Mouse (Mus musculus): ENCODE measurements at regions not wholly inside any gene's neighbourhood (a gene's known extent, or its start where the extent isn't known, plus 50 kb on each side); places are given as distances from the start of the nearest gene placed in this dataset.

DNA sequence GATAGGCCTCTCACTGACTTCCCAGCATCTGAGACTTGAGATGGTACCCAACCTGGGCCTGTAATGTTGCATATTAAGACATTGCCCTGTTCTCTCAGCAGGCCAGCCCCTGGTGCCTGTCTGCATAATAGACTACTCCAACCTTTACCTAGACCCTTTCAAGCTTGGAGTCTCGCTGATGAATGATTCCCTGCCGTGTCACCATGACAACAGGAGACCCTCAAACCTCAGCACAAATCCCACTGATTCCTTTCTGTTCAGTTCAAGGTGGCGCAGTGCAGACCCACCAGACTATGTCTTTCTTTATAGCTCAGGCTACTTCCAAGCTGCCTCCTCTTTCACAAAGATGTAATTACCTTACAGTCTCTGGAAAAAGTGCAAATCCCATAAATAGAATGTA, 172.0 kb downstream of the Dcdc2c start:
- DNase-seq: no peak

GRCm38 (mm10) chr12:28377968-28378367, 174.2 kb downstream of the Dcdc2c start:
- DNase-seq: no peak

DNA sequence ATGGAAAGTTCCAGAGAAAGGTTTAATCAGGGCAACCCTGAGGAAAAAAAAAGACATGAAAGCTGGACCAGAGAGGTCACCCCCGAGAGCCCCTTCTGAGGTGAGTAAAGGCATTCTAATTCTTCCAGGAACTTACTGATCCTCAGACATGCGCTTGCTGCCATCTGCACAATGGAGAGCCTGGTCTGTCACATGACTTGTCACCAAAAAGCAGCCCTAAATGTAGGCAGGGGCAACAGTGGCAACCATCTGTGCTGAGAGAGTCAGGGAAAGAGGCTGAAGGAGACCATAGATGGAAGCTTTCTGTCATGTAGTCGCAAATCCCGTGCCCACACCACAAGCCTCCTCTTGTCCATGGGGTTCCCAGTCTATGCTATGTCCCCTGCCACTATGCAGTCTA, 174.8 kb downstream of the Dcdc2c start:
- no peak for DNase-seq

- no peak for DNase-seq
These were observed 175.4 kb downstream of the Dcdc2c start for GRCm38 (mm10) chr12:28376770-28377169.

DNA sequence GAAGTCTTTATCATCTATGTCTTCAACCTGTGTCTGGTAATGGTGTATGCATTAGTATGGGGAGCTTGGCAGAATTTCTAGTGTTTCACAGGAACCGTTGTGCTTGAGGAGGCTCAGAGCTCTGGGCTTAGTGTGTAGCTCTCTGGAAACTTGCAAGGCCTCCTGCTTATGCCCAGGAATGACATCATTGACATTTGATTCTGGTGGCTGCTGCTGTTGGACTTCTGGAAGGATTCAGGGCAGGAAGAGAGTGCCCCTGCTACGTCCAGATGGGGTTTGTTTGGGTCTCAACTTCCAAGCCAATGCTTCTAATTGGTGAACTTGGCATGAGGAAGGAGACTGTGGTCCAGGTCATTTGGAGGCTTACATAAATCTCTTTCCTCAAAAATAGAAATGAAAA, 186.9 kb downstream of the Dcdc2c start:
- no peak for DNase-seq

GRCm38 (mm10) chr12:28358737-28359333, 193.4 kb downstream of the Dcdc2c start:
- no peak for DNase-seq

- DNase-seq: no peak
These were observed 194.4 kb downstream of the Dcdc2c start for GRCm38 (mm10) chr12:28357764-28358163.

DNA sequence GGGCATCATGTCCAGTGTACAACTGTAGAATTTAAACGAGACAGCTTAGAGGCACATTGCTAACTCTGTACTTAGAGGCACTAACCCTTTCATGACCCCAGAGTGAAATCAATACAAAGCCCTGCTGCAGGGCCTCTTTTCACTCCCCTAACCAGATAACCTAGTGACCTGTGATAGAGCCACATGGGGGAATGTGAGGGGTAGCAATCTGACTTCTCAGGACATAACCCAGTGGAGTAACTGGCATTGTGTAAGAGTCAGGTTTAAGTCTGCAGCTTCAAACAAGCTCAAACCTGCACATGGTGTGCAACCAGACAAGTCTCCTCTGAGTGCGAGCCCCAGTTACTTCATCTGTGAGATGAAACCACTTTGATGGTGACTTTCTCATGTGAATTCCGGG, 199.1 kb downstream of the Dcdc2c start:
- no peak for DNase-seq

- DNase-seq: no peak
These were observed 199.6 kb downstream of the Dcdc2c start for GRCm38 (mm10) chr12:28352571-28352970.

DNA sequence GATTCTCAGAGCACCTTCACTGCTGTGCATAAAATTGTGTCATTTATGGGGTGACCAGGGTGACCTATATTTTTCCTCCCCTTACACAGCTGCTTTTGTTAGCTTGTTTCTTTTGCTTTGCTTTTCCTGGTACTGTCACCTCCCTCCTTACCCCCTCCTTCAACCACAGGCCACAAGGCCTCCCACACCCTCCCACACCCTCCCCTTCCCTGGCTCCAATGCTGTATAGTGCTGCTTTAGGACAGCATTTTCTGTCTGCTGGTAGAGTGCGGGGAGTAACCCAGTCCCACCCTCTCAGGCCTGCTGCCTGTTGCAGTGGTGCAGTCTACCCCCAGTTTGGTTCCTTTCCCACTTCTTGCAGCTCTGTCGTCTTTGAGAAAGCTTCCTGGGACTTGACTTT, 209.5 kb downstream of the Dcdc2c start:
- DNase-seq: no peak

- no peak for DNase-seq
These were observed 219.6 kb downstream of the Dcdc2c start for GRCm38 (mm10) chr12:28332591-28332990.

DNA sequence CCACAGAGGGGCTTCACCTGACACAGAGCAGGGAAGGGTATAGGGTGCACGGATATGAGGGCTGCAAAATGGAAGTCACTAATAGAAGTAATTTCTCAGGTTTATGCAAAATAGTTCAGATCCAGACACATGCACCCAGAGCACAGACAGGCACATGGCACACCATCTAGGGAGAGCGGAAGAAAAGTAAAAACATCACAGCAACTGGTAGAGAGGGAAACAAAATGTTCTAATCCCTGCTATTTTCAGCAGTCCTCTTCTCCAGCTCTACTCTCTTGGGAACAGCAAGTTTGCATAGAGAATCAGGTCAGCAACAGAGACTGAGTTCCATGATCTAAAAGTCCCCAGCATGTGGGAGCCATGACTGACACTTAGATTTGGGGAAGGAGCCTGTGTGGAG, 220.4 kb downstream of the Dcdc2c start:
- DNase-seq: no peak

- no peak for DNase-seq
These were observed 228.5 kb downstream of the Dcdc2c start for GRCm38 (mm10) chr12:28323659-28324058.

DNA sequence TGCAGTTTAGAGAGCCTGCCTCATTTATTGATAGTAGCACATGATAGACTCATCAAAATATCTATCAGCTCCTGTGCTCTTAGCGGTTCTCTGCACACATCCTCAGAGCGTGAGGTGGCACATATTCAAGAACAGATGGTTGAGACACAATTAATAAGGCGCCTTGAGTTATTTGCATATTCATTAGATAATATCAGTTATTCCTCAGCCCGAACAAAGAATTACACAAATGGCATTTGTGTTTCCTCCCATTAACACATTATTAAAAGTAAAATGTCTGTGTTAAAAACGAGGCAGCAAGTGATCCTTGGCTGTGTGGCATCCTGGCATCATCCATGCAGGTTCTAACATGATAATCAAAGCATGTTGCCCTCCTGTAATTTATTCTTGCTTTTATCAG, 243.0 kb downstream of the Dcdc2c start:
- no peak for DNase-seq

DNA sequence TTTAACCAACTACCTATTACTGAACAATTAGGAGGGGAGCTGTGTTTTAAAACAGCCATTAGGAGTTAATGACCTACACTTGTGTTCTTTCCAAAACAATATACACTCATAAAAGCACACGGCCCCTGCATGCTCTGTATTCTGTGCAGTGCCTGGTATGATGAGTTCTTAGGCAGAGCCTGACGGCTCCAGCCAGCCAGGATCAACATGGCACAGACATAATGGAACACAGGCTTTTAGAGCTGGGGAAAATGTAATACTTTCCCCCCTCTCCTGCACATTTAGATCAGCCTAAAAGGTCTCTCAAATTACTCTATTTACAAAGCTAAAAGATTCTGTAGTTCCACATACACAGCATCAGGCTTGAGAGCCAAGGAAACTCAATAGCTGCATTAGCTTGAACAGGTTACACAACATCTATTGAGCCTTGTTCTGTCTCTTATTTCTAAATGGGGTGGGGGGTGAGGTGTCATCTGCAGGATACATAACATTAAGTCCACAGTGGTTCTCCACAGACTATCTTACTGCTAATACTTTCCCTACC, 250.1 kb downstream of the Dcdc2c start:
- DNase-seq: no peak

GRCm38 (mm10) chr12:28288376-28288896, 263.8 kb downstream of the Dcdc2c start:
- DNase-seq: no peak

GRCm38 (mm10) chr12:28255524-28255923, 296.7 kb downstream of the Dcdc2c start:
- DNase-seq: no peak

DNA sequence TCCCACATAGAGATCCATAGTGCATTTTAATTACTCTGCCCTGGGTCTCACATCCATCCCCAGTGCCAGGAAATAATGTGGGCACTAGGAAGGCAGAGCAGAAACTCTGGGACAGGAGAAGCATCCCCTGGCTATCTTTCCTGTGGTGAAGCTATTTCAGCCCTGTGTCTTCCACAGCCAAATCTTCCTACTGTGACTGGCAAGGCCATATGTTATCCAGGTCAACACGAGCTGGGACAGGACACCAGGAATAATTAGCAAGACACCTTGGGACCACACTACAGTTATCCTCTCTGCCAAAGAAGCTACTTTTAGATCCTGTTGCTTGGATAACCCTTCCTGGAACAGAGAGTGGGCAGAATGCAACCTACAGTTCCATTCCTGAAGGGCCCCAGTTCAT, 301.7 kb downstream of the Dcdc2c start:
- peak; percentile 2 for DNase-seq

DNA sequence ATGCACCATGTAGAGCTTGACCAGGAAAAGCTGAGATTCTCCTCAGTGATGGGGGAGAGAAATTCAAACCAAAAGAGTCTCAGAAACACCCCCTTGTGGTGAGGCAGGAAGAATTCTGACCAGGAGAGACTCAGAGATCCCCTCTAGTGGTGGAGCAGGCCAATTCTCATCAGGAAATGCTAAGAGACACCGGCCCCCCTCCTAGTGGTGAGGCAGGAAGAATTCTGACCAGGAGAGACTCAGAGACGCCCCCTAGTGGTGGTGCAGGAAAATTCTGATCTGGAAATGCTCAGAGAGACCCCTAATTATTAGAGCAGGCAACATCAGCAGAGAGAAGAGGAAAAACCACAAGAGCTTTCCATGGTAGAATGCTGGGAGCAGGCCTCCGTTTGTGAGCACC, 303.4 kb downstream of the Dcdc2c start:
- no peak for DNase-seq

- DNase-seq: no peak
These were observed 303.9 kb downstream of the Dcdc2c start for GRCm38 (mm10) chr12:28248287-28248686.

DNA sequence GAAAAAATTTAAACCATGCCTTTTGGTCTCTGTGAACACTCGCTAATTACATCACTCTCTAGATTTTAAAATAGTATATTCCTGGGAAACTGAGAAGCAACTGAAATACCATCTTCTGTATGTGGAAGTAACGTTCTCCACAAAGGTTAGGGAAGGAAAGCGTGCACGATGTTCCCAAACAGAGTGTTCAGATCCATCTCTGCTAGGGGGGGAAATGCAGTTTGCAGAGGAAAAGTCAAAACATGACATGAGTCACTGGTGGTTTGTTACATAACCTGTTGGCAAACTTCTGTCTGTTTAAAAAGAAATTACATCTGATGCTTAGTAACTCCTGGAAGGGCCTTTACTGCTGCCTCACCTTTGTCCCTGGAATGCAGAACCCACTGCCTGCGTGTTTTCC, 314.2 kb downstream of the Dcdc2c start:
- no peak for DNase-seq

- DNase-seq: no peak
These were observed 315.2 kb downstream of the Dcdc2c start for GRCm38 (mm10) chr12:28237041-28237440.

GRCm38 (mm10) chr12:28202847-28203246, 349.4 kb downstream of the Dcdc2c start:
- DNase-seq: no peak

DNA sequence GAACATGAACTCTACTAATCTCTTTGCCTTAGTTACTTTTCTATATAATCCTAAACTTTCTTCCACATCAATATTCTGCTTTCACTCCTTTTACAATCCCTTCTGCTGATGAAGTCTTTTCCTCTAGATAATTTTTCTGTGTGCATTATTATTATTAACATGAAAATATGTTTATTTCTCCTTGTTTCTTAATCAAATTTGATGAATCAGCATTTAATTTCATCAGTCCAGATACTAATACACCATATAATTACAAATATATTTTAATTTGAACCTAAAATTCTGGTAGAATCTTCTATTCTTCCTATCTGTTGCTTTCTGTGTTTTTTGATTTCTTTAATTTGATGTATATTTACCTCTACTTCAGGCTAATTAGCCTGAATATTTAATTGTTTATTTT, 365.5 kb downstream of the Dcdc2c start:
- no peak for DNase-seq

GRCm38 (mm10) chr12:28181265-28181664, 370.9 kb downstream of the Dcdc2c start:
- no peak for DNase-seq

Data from cerebellum, adult 11-12 months (tissue).